Mouse (Mus musculus) lung, postnatal 0 days (tissue): ENCODE measurements around the gene Ick. TPM values are rescaled to one million over a fixed set of nuclear protein-coding genes. Genes with fewer than 3 reads are reported as not detected.

ENCODE experiments used
- ATAC-seq: fragments of 200-750 bp; cut with Nextera tagmentation; 2 replicates; pipeline ENCODE4 v1.8.0; 2017; ENCODE audit warnings: moderate library complexity
- DNase-seq: peaks from one replicate; pipeline ENCODE4 v3.0.0-alpha.2; 2016; ENCODE audit warnings: low spot score
- H3K27ac ChIP-seq: fragments of 300-500 bp; sonication (generic); 2 replicates; pipeline ENCODE4 v1.5.1; 2014; ENCODE audit warnings: antibody characterized with exemption, mild to moderate bottlenecking, low read length, mixed read lengths
- H3K27me3 ChIP-seq: fragments of 300-500 bp; sonication (generic); replicated peaks from 2 replicates; pipeline ENCODE4 v1.6.1; 2014; ENCODE audit warnings: low read length, mixed read lengths; ENCODE audit not compliant: insufficient read depth
- H3K36me3 ChIP-seq: fragments of 300-500 bp; sonication (generic); 2 replicates; pipeline ENCODE4 v1.6.1; 2014; ENCODE audit warnings: low read length, mixed read lengths; ENCODE audit not compliant: insufficient read depth
- H3K4me1 ChIP-seq: fragments of 300-500 bp; sonication (generic); 2 replicates; pipeline ENCODE4 v1.6.1; 2014; ENCODE audit warnings: antibody characterized with exemption, low read depth, low read length, mixed read lengths; ENCODE audit not compliant: insufficient read depth
- H3K4me2 ChIP-seq: fragments of 300-500 bp; sonication (generic); replicated peaks from 2 replicates; pipeline ENCODE4 v1.6.1; 2014; ENCODE audit warnings: low read depth, mild to moderate bottlenecking, low read length, moderate library complexity, mixed read lengths
- H3K4me3 ChIP-seq: fragments of 300-500 bp; sonication (generic); 2 replicates; pipeline ENCODE4 v1.5.1; 2014; ENCODE audit warnings: low read depth, low read length
- H3K9ac ChIP-seq: fragments of 300-500 bp; sonication (generic); replicated peaks from 2 replicates; pipeline ENCODE4 v1.6.1; 2014; ENCODE audit warnings: low read depth, mild to moderate bottlenecking
- H3K9me3 ChIP-seq: fragments of 300-500 bp; sonication (generic); 2 replicates; pipeline ENCODE4 v1.6.1; 2016; ENCODE audit warnings: low read length, mixed read lengths
- CTCF ChIP-seq: IDR thresholded peaks from 2 replicates; pipeline ENCODE4 v1.5.1; 2016; ENCODE audit warnings: antibody characterized with exemption, mild to moderate bottlenecking
- EP300 ChIP-seq: IDR thresholded peaks from 2 replicates; pipeline ENCODE4 v1.6.1; 2016; ENCODE audit warnings: antibody characterized with exemption, mild to moderate bottlenecking, control low read depth
- WGBS: fragments of 180-500 bp; shearing (Covaris S2); extraction: QIAGEN DNeasy Blood & Tissue Kit; methylation state at CpG from one replicate; pipeline ENCODE4 v1.1.7; 2014; 5-methylcytosine and 5-hydroxymethylcytosine counted together
- polyA plus RNA-seq: library from polyadenylated mRNA; unstranded; fragments of >200 nt; fragmentation: Nextera tagmentation; extraction: Ambion mirVana; gene quantifications from 2 replicates; pipeline ENCODE4 v1.2.1, GENCODE M21; 2015

The Ick gene
- polyA plus RNA-seq, 1 experiment from 2014 or later, result 23.0 TPM

GRCm38 (mm10) chr9:78185686-78186085 lies 76.7 kb downstream of the Ick start:
- no peak overlapping the region for H3K4me2 ChIP-seq
- H3K9me3 ChIP-seq, result no peaks in the 10 kb centered on the region
- no peak overlapping the region for H3K27ac ChIP-seq
- no peak overlapping the region for H3K4me3 ChIP-seq
- no peaks in the 10 kb centered on the region for H3K36me3 ChIP-seq
- no peak overlapping the region for H3K9ac ChIP-seq
- ATAC-seq (no peak), DNase-seq (no peak)
- no peak for TF ChIP-seq CTCF
- TF ChIP-seq EP300, result no peak
- no peaks in the 10 kb centered on the region for H3K27me3 ChIP-seq
- H3K4me1 ChIP-seq, result no peaks in the 10 kb centered on the region
- WGBS, result 76% methylated on average over 9 of the region's 9 CpGs

GRCm38 (mm10) chr9:78188910-78189309 lies 79.9 kb downstream of the Ick start:
- no peak for TF ChIP-seq EP300
- no peak for TF ChIP-seq CTCF
- DNase-seq, result no peak
- Histone ChIP-seq H3K9ac (no peak overlapping the region), H3K27ac (no peak overlapping the region), H3K4me3 (no peak overlapping the region), H3K4me1 (no peaks in the 10 kb centered on the region; the same call in 1 of the 2 replicates), H3K27me3 (no peaks in the 10 kb centered on the region), H3K4me2 (no peak overlapping the region), H3K36me3 (no peaks in the 10 kb centered on the region), H3K9me3 (no peaks in the 10 kb centered on the region)
- WGBS, result 77% methylated on average over 8 of the region's 8 CpGs
- no peak for ATAC-seq

GRCm38 (mm10) chr9:78190651-78191634 lies 82.0 kb downstream of the Ick start:
- H3K4me3 ChIP-seq, result peak overlapping the region; percentile 31
- 5% methylated on average over 19 of the region's 19 CpGs for WGBS
- H3K4me2 ChIP-seq, result peak overlapping the region; percentile 59
- DNase-seq (peak; percentile 55), ATAC-seq (peak; percentile 36; the same call in 1 of the 2 replicates)
- H3K36me3 ChIP-seq, result no peaks in the 10 kb centered on the region
- H3K27ac ChIP-seq, result peak overlapping the region; percentile 22; the same call in 1 of the 2 replicates
- TF ChIP-seq EP300, result no peak
- no peak for TF ChIP-seq CTCF
- no peak overlapping the region for H3K9ac ChIP-seq
- no peaks in the 10 kb centered on the region for H3K27me3 ChIP-seq
- no peaks in the 10 kb centered on the region for H3K9me3 ChIP-seq
- H3K4me1 ChIP-seq, result no peaks in the 10 kb centered on the region; the same call in 1 of the 2 replicates

GRCm38 (mm10) chr9:78191736-78192135 lies 82.7 kb downstream of the Ick start:
- DNase-seq, result peak; percentile 94
- peak; percentile 67 for ATAC-seq

GRCm38 (mm10) chr9:78193902-78194597 lies 85.1 kb downstream of the Ick start:
- Histone ChIP-seq H3K4me2 (no peak overlapping the region), H3K36me3 (no peaks in the 10 kb centered on the region), H3K4me1 (no peaks in the 10 kb centered on the region; the same call in 1 of the 2 replicates), H3K4me3 (no peak overlapping the region), H3K9ac (no peak overlapping the region), H3K27me3 (no peaks in the 10 kb centered on the region), H3K27ac (no peak overlapping the region), H3K9me3 (no peaks in the 10 kb centered on the region)
- 44% methylated on average over 9 of the region's 9 CpGs for WGBS
- peak; percentile 92 for DNase-seq
- peak; percentile 58 for ATAC-seq
- TF ChIP-seq CTCF (peak; percentile 97), EP300 (no peak)

More at GRCm38 (mm10) chr9:78191736-78192135, 82.7 kb downstream of the Ick start:
- Histone ChIP-seq H3K27me3 (no peaks in the 10 kb centered on the region), H3K4me3 (peak overlapping the region; percentile 31), H3K4me2 (peak overlapping the region; percentile 59), H3K9ac (peak overlapping the region; percentile 16; the same call in 1 of the 2 replicates), H3K27ac (peak overlapping the region; percentile 22; the same call in 1 of the 2 replicates), H3K9me3 (no peaks in the 10 kb centered on the region), H3K36me3 (no peaks in the 10 kb centered on the region), H3K4me1 (no peaks in the 10 kb centered on the region; the same call in 1 of the 2 replicates)
- under 1% methylated on average over 18 of the region's 18 CpGs for WGBS
- TF ChIP-seq EP300, result no peak
- TF ChIP-seq CTCF, result peak; percentile 21; the same call in 1 of the 2 replicates

- H3K9me3 ChIP-seq, result no peaks in the 10 kb centered on the region
- no peak for ATAC-seq
- H3K4me2 ChIP-seq, result no peak overlapping the region
- no peaks in the 10 kb centered on the region for H3K36me3 ChIP-seq
- no peaks in the 10 kb centered on the region for H3K27me3 ChIP-seq
- 71% methylated on average over 11 of the region's 11 CpGs for WGBS
- H3K4me3 ChIP-seq, result no peak overlapping the region
- TF ChIP-seq CTCF (no peak), EP300 (no peak)
- H3K27ac ChIP-seq, result no peak overlapping the region
- DNase-seq, result no peak
- no peak overlapping the region for H3K9ac ChIP-seq
- H3K4me1 ChIP-seq, result no peaks in the 10 kb centered on the region; the same call in 1 of the 2 replicates
These were observed 86.0 kb downstream of the Ick start for GRCm38 (mm10) chr9:78195034-78195433.
